In genomic region chr2:157367991-157368390, GRCm38 (mm10) we compare ENCODE assay signal across 9 mouse cellular contexts. TPM values are rescaled to one million over a fixed set of nuclear protein-coding genes. Genes with fewer than 3 reads are reported as not detected.
A peak's percentile ranks its signal among the peaks of the same experiment; 100 is the strongest.
DNase-seq lines count a peak whose midpoint lies in the region; ATAC-seq and TF ChIP-seq lines count a peak whose summit lies in the region.
"Had no signal": no experiment of that assay in that cellular context is flagged by ENCODE, and none has a peak within 500 bp of the region (broad histone marks: within the 10 kb centered on the region; RNA-seq: fewer than 3 reads in every experiment).

No protein-coding gene starts in this region.

- TF ChIP-seq POLR2A in cerebellum, adult 2 months (IDR thresholded peaks at IDR 0.05; ENCODE audit: borderline replicate concordance, insufficient read depth, low read length), result no peak
- no peak for TF ChIP-seq POLR2A in thymus, adult 2 months (IDR thresholded peaks at IDR 0.05; ENCODE audit: control insufficient read depth, extremely low read depth, insufficient read depth, low read length, poor library complexity)
- no peak for TF ChIP-seq POLR2A in limb, embryonic 14.5 days (IDR thresholded peaks at IDR 0.05; ENCODE audit: borderline replicate concordance, extremely low read depth, insufficient read depth, insufficient read length)
- TF ChIP-seq POLR2A in small intestine, adult 2 months (IDR thresholded peaks at IDR 0.05; ENCODE audit: low read depth, low read length), result no peak

- peak overlapping the region; percentile 83 for H3K4me2 ChIP-seq in limb, embryonic 14.5 days (replicated peaks; ENCODE audit: low read depth, low read length, severe bottlenecking)

- ATAC-seq in limb, embryonic 14.5 days (ENCODE audit: low FRiP score, low read depth), result no peak; the same call in 1 of the 2 replicates

- H3K9me3 ChIP-seq in limb, embryonic 14.5 days (ENCODE audit: control insufficient read depth, low read length), result no peaks in the 10 kb centered on the region

- H3K4me3 ChIP-seq in cerebellum, adult 2 months (replicated peaks; ENCODE audit: insufficient read depth, low read depth, low read length), result peak overlapping the region; percentile 70
- H3K4me3 ChIP-seq in thymus, adult 2 months (ENCODE audit: control insufficient read depth, insufficient read depth, low read length), result peak overlapping the region; percentile 67
- H3K4me3 ChIP-seq in limb, embryonic 14.5 days (replicated peaks; ENCODE audit: low read length), result peak overlapping the region; percentile 80
- H3K4me3 ChIP-seq in small intestine, adult 2 months (ENCODE audit: low read depth, low read length), result peak overlapping the region; percentile 92

- H3K4me1 ChIP-seq in cerebellum, adult 2 months (ENCODE audit: control insufficient read depth, insufficient read depth, low read length), result no peaks in the 10 kb centered on the region; the same call in 1 of the 2 replicates
- peaks cover 10% of the 10 kb centered on the region for H3K4me1 ChIP-seq in thymus, adult 2 months (replicated peaks; ENCODE audit: control insufficient read depth, insufficient read depth, low read length)
- peaks cover 10% of the 10 kb centered on the region for H3K4me1 ChIP-seq in limb, embryonic 14.5 days (ENCODE audit: control insufficient read depth, insufficient read depth, low read length)
- peaks cover 22% of the 10 kb centered on the region for H3K4me1 ChIP-seq in small intestine, adult 2 months (ENCODE audit: control insufficient read depth, insufficient read depth, insufficient read length, low read length)

- H3K27me3 ChIP-seq in cerebellum, adult 2 months (ENCODE audit: control insufficient read depth, insufficient read depth, low read length), result no peaks in the 10 kb centered on the region
- H3K27me3 ChIP-seq in thymus, adult 2 months (ENCODE audit: control insufficient read depth, insufficient read depth, low read length), result no peaks in the 10 kb centered on the region
- no peaks in the 10 kb centered on the region for H3K27me3 ChIP-seq in limb, embryonic 14.5 days (ENCODE audit: control insufficient read depth, insufficient read depth, low read length)
- H3K27me3 ChIP-seq in small intestine, adult 2 months (ENCODE audit: control insufficient read depth, insufficient read depth, low read length), result no peaks in the 10 kb centered on the region

- no peak for TF ChIP-seq CTCF in cerebellum, adult 2 months (IDR thresholded peaks at IDR 0.05; ENCODE audit: borderline replicate concordance, insufficient read depth, low read depth, low read length)
- no peak for TF ChIP-seq CTCF in thymus, adult 2 months (IDR thresholded peaks at IDR 0.05; ENCODE audit: borderline replicate concordance, control insufficient read depth, extremely low read depth, insufficient read depth, low read length, poor library complexity)
- TF ChIP-seq CTCF in small intestine, adult 2 months (IDR thresholded peaks at IDR 0.05; ENCODE audit: extremely low read depth, insufficient read length, insufficient replicate concordance, low read depth, low read length), result no peak

- peak overlapping the region; percentile 73; the same call in 1 of the 2 replicates for H3K27ac ChIP-seq in cerebellum, adult 2 months (ENCODE audit: insufficient read depth, low read length)
- peak overlapping the region; percentile 34; the same call in 1 of the 2 replicates for H3K27ac ChIP-seq in thymus, adult 2 months (ENCODE audit: control insufficient read depth, insufficient read depth, low read length)
- H3K27ac ChIP-seq in limb, embryonic 14.5 days (replicated peaks; ENCODE audit: low read depth, low read length), result peak overlapping the region; percentile 86
- H3K27ac ChIP-seq in small intestine, adult 2 months (ENCODE audit: insufficient read depth, low read depth, low read length), result peak overlapping the region; percentile 95

- peak overlapping the region; percentile 92 for H3K9ac ChIP-seq in limb, embryonic 14.5 days (ENCODE audit: low read depth, low read length, severe bottlenecking)

- DNase-seq in cerebellum, adult 2 months, result no peak
- DNase-seq in cerebellum, adult 9-11 months, result no peak
- no peak for DNase-seq in thymus, adult 2 months
- DNase-seq in thymus, adult 18-20 months, result no peak
- DNase-seq in limb, embryonic 14.5 days (ENCODE audit: low spot score), result no peak
- no peak for DNase-seq in adrenal gland, postnatal 36 days
- no peak for DNase-seq in MN1 (ENCODE audit: low spot score)

- H3K36me3 ChIP-seq in thymus, adult 2 months (ENCODE audit: control insufficient read depth, insufficient read depth, low read length), result no peaks in the 10 kb centered on the region
- peaks cover 8% of the 10 kb centered on the region; the same call in 1 of the 2 replicates for H3K36me3 ChIP-seq in limb, embryonic 14.5 days (ENCODE audit: control insufficient read depth, insufficient read depth, low read length)
- H3K36me3 ChIP-seq in small intestine, adult 2 months (ENCODE audit: control insufficient read depth, insufficient read depth, low read length), result no peaks in the 10 kb centered on the region

- 4% methylated on average over 13 of the region's 13 CpGs for WGBS in cerebellum, adult 2 months
- 3% methylated on average over 13 of the region's 13 CpGs for WGBS in thymus, adult 2 months
- 5% methylated on average over 13 of the region's 13 CpGs for WGBS in limb, embryonic 14.5 days
- 2% methylated on average over 13 of the region's 13 CpGs for WGBS in small intestine, adult 2 months

RNA-seq across cellular contexts. Expression of gene Manbal, which starts 0.6 kb away (rescaled TPM):
- polyA plus RNA-seq in cerebellum, adult 2 months (2012; rRNA removed), result 96.2 and 101 TPM in 2 replicates
- 68.0 and 72.5 TPM in 2 replicates for polyA plus RNA-seq in thymus, adult 2 months (2012; rRNA removed)
- 80.4 and 82.3 TPM in 2 replicates for polyA plus RNA-seq in limb, embryonic 14.5 days (2012; rRNA removed)
- polyA plus RNA-seq in limb, embryonic 14.5 days (2014; fragmentation: Nextera tagmentation; extraction: Ambion mirVana), result 47.1 and 52.8 TPM in 2 replicates
- polyA plus RNA-seq in small intestine, adult 2 months (2012; rRNA removed), result 20.1 and 47.5 TPM in 2 replicates
- 10 to 100 TPM; 31.6 to 34.1 TPM for total RNA-seq in adrenal gland, postnatal 36 days (2021)

RNA-seq across cellular contexts. Expression of gene Ghrh, which starts 20.7 kb away (rescaled TPM):
- 0.28 TPM in 1 of 2 replicates, not detected in the other for polyA plus RNA-seq in cerebellum, adult 2 months (2012; rRNA removed)
- 0.34 and 1.4 TPM in 2 replicates for polyA plus RNA-seq in thymus, adult 2 months (2012; rRNA removed)
- polyA plus RNA-seq in limb, embryonic 14.5 days (2012; rRNA removed), result 0.54 and 0.65 TPM in 2 replicates
- 0.56 TPM in 1 of 2 replicates, not detected in the other for polyA plus RNA-seq in limb, embryonic 14.5 days (2014; fragmentation: Nextera tagmentation; extraction: Ambion mirVana)
- 0.33 TPM in 1 of 2 replicates, not detected in the other for polyA plus RNA-seq in small intestine, adult 2 months (2012; rRNA removed)
- not detected for total RNA-seq in adrenal gland, postnatal 36 days (2021)
- total RNA-seq: layer of hippocampus, adult 8-10 months had no signal

RNA-seq across cellular contexts. Expression of gene Src, which starts 50.3 kb away (rescaled TPM):
- 47.0 and 48.3 TPM in 2 replicates for polyA plus RNA-seq in cerebellum, adult 2 months (2012; rRNA removed)
- 24.6 and 25.1 TPM in 2 replicates for polyA plus RNA-seq in thymus, adult 2 months (2012; rRNA removed)
- polyA plus RNA-seq in limb, embryonic 14.5 days (2012; rRNA removed), result 43.6 and 56.3 TPM in 2 replicates
- 15.9 and 17.2 TPM in 2 replicates for polyA plus RNA-seq in limb, embryonic 14.5 days (2014; fragmentation: Nextera tagmentation; extraction: Ambion mirVana)
- 65.9 and 161 TPM in 2 replicates for polyA plus RNA-seq in small intestine, adult 2 months (2012; rRNA removed)
- 10 to 100 TPM; 17.7 to 18.0 TPM for total RNA-seq in adrenal gland, postnatal 36 days (2021)

Comparison
In these comparisons a context has a peak if more than half of its experiments do, and no peak if none do; other contexts are left out.
1. H3K27ac ChIP-seq: peak in every context shown above with its lines; median percentile 95 in small intestine, adult 2 months; 86 in limb, embryonic 14.5 days; 73 in cerebellum, adult 2 months; 34 in thymus, adult 2 months.